In genomic region chr7:101832372-101832771, GRCm38 (mm10) we compare ENCODE assay signal across 18 mouse cellular contexts. TPM values are rescaled to one million over a fixed set of nuclear protein-coding genes. Genes with fewer than 3 reads are reported as not detected.
"Had no signal": no experiment of that assay in that cellular context is flagged by ENCODE, and none has a peak within 500 bp of the region (broad histone marks: within the 10 kb centered on the region; RNA-seq: fewer than 3 reads in every experiment).

No protein-coding gene starts in this region.

- ATAC-seq: midbrain, embryonic 16.5 days had no signal

- H3K4me3 ChIP-seq: midbrain, embryonic 10.5 days; neural tube, embryonic 12.5 days; stomach, embryonic 15.5 days had no signal

- H3K27ac ChIP-seq: neural tube, embryonic 12.5 days; stomach, embryonic 15.5 days; stomach, postnatal 0 days had no signal

- DNase-seq: lung, adult 18-20 months; lung, embryonic 14.5 days; lung, postnatal 10 days; lung, postnatal 4 days; midbrain, embryonic 14.5 days; right cerebral cortex, postnatal 14 days; thymus, adult 2 months; thymus, postnatal 25 days; thymus, postnatal 4 days had no signal

- H3K9me3 ChIP-seq: neural tube, embryonic 12.5 days; stomach, embryonic 15.5 days had no signal

- H3K9ac ChIP-seq: lung, embryonic 14.5 days; neural tube, embryonic 12.5 days; stomach, embryonic 15.5 days had no signal

- H3K27me3 ChIP-seq: neural tube, embryonic 12.5 days; stomach, embryonic 15.5 days had no signal

- H3K4me2 ChIP-seq: lung, embryonic 14.5 days; neural tube, embryonic 12.5 days; stomach, embryonic 15.5 days had no signal

RNA-seq across cellular contexts. Expression of gene Phox2a, which starts 14.3 kb away (rescaled TPM):
- total RNA-seq: megakaryocyte, adult 5-6 weeks; megakaryocyte-erythroid progenitor cell, adult 5-6 weeks; neutrophil, adult 5-6 weeks had no signal
- polyA plus RNA-seq: thymus, adult 2 months had no signal

RNA-seq across cellular contexts. Expression of gene Folr2, which starts 24.6 kb away (rescaled TPM):
- total RNA-seq: megakaryocyte-erythroid progenitor cell, adult 5-6 weeks; neutrophil, adult 5-6 weeks had no signal
- polyA plus RNA-seq: neural tube, embryonic 14.5 days had no signal
